Mouse (Mus musculus): Measurements from ENCODE around the gene Frem2. TPM values are rescaled to one million over a fixed set of nuclear protein-coding genes. Genes with fewer than 3 reads are reported as not detected.
A peak's percentile ranks its signal among the peaks of the same experiment; 100 is the strongest.

The Frem2 gene
- polyA plus RNA-seq, 1 experiment from 2014 or later: 20.4 TPM

DNA sequence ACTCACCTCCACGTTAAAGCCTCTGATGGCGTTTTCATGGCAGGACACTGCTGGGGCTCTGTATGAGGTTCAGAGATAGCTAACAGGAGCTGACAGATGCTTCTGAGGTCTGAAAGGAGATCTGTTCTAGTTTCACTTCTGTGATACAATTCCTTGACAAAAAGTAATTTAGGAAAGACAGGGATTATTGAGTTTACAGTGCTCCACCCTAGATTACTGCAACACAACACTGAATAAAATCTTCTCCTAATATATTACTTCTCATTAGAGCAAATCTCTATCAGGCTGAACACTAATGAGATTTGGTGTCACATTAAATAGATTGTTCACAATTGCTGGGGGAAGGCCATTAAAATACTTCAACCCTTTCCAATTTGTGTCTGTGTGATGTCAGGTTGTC, 23.7 kb upstream of the Frem2 start:
- ATAC-seq (ENCODE audit: insufficient read depth): no peak
- DNase-seq: no peak
- Histone ChIP-seq H3K27ac (ENCODE audit: low read depth) (no peak overlapping the region), H3K4me1 (ENCODE audit: insufficient read depth) (0 out of 2 replicates have a peak, but pooled peaks cover 4% of the 10 kb centered on the region), H3K4me3 (ENCODE audit: low read depth, low read length) (no peak overlapping the region), H3K4me2 (no peak overlapping the region), H3K9ac (no peak overlapping the region), H3K36me3 (ENCODE audit: insufficient read depth) (no peaks in the 10 kb centered on the region), H3K27me3 (ENCODE audit: insufficient read depth, low read length) (no peaks in the 10 kb centered on the region), H3K9me3 (ENCODE audit: low read depth, low read length) (no peaks in the 10 kb centered on the region)
- TF ChIP-seq CTCF (IDR thresholded peaks at IDR 0.05; ENCODE audit: low read depth): no peak
- 39% methylated on average over 2 of the region's 2 CpGs for WGBS

DNA sequence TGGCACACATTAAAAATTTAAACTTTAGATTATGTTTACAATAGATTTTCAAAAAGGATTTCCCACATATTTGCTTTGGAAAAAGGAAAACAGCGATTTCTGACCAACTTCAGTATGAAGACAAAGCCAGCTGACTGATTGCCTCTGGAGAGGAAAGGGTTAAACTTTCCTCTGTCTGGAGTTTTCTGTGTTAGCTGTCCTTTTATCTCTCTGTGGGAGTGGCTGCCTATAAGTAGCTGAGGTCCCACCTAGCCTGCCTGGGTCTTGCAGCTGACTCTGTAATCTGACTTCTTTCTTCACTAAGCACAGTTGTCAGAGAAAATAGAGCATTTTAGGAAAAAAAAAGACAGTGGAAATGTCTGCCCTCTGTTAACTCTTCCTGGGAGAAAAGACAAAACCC, 17.1 kb upstream of the Frem2 start:
- no peak overlapping the region for H3K4me3 ChIP-seq (ENCODE audit: low read depth, low read length)
- no peaks in the 10 kb centered on the region for H3K9me3 ChIP-seq (ENCODE audit: low read depth, low read length)
- no peaks in the 10 kb centered on the region for H3K36me3 ChIP-seq (ENCODE audit: insufficient read depth)
- H3K27me3 ChIP-seq (ENCODE audit: insufficient read depth, low read length): no peaks in the 10 kb centered on the region
- H3K4me2 ChIP-seq: no peak overlapping the region
- H3K9ac ChIP-seq: no peak overlapping the region
- H3K27ac ChIP-seq (ENCODE audit: low read depth): no peak overlapping the region
- peak; percentile 71 for DNase-seq
- 2% methylated on average over 1 of the region's 1 CpGs for WGBS
- peak; percentile 85 for ATAC-seq (ENCODE audit: insufficient read depth)
- no peak for TF ChIP-seq CTCF (IDR thresholded peaks at IDR 0.05; ENCODE audit: low read depth)
- H3K4me1 ChIP-seq (ENCODE audit: insufficient read depth): no peaks in the 10 kb centered on the region

GRCm38 (mm10) chr3:53669736-53670135, 12.6 kb upstream of the Frem2 start:
- Histone ChIP-seq H3K36me3 (ENCODE audit: insufficient read depth) (no peaks in the 10 kb centered on the region), H3K4me3 (ENCODE audit: low read depth, low read length) (no peak overlapping the region), H3K4me1 (ENCODE audit: insufficient read depth) (no peaks in the 10 kb centered on the region), H3K27me3 (ENCODE audit: insufficient read depth, low read length) (no peaks in the 10 kb centered on the region), H3K9me3 (ENCODE audit: low read depth, low read length) (no peaks in the 10 kb centered on the region), H3K9ac (no peak overlapping the region), H3K4me2 (no peak overlapping the region), H3K27ac (ENCODE audit: low read depth) (no peak overlapping the region)
- ATAC-seq (ENCODE audit: insufficient read depth) (no peak), DNase-seq (no peak)
- no peak for TF ChIP-seq CTCF (IDR thresholded peaks at IDR 0.05; ENCODE audit: low read depth)
- 74% methylated on average over 2 of the region's 2 CpGs for WGBS

DNA sequence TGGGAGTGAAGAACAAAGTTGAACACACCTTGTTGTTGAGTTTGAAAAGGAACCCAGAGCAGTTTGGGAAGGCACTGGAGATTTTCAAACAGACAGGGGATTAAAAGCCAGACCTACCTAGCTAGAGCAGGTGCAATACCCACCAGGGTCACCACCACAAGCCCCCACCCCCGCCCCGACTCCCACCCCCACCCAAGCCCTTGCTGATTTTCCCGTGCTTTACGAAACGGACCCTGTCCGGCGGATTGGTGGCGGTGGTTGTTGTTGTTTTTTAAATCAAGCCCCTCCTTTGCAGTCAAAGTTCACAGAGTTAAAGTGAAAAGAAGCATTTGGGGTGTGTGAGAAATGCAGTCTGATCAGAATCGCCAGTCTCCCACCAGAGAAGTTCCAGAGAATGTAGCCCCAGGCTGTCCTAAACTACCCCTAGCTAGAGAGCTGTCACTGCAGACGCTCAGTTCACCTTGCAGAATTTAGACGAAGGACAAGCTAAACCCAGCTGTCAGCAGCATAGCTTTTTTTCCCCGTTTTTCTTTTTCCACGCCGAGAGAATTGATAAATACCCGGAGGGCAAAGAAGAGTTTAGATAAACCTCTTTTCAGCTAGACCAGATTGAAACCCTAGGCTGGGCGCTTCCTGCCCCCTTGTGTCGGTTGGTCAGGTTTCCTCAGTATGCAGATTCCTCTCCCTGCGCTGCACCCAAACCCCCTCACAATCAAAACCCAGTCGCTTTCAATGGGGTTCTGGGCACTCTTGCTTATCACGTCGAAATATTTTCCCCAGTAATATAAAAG, 784 bp upstream of the Frem2 start:
- ATAC-seq (ENCODE audit: insufficient read depth) (no peak), DNase-seq (peak; percentile 77)
- peak overlapping the region; percentile 83 for H3K4me2 ChIP-seq
- WGBS: 0% methylated on average over 21 of the region's 21 CpGs
- peak overlapping the region; percentile 6 for H3K9ac ChIP-seq
- H3K27me3 ChIP-seq (ENCODE audit: insufficient read depth, low read length): peaks cover 18% of the 10 kb centered on the region; the same call in 1 of the 2 replicates
- H3K4me1 ChIP-seq (ENCODE audit: insufficient read depth): 0 out of 2 replicates have a peak, but pooled peaks cover 3% of the 10 kb centered on the region
- H3K9me3 ChIP-seq (ENCODE audit: low read depth, low read length): peaks cover 19% of the 10 kb centered on the region; the same call in 1 of the 2 replicates
- peak overlapping the region; percentile 56 for H3K4me3 ChIP-seq (ENCODE audit: low read depth, low read length)
- peak; percentile 67 for TF ChIP-seq CTCF (IDR thresholded peaks at IDR 0.05; ENCODE audit: low read depth)
- peaks cover 21% of the 10 kb centered on the region for H3K36me3 ChIP-seq (ENCODE audit: insufficient read depth)
- H3K27ac ChIP-seq (ENCODE audit: low read depth): 0 out of 2 replicates have a peak overlapping the region, but pooled peaks have one; percentile 30

- Histone ChIP-seq H3K4me2 (peak overlapping the region; percentile 83), H3K27ac (ENCODE audit: low read depth) (peak overlapping the region; percentile 79), H3K4me3 (ENCODE audit: low read depth, low read length) (peak overlapping the region; percentile 56), H3K36me3 (ENCODE audit: insufficient read depth) (peaks cover 26% of the 10 kb centered on the region), H3K27me3 (ENCODE audit: insufficient read depth, low read length) (peaks cover 18% of the 10 kb centered on the region; the same call in 1 of the 2 replicates), H3K9ac (peak overlapping the region; percentile 23), H3K4me1 (ENCODE audit: insufficient read depth) (0 out of 2 replicates have a peak, but pooled peaks cover 3% of the 10 kb centered on the region), H3K9me3 (ENCODE audit: low read depth, low read length) (peaks cover 23% of the 10 kb centered on the region; the same call in 1 of the 2 replicates)
- ATAC-seq (ENCODE audit: insufficient read depth): 0 out of 2 replicates have a peak, but pooled peaks have one; percentile 5
- peak; percentile 13 for DNase-seq
- 0 out of 2 replicates have a peak, but pooled peaks have one; percentile 3 for TF ChIP-seq CTCF (IDR thresholded peaks at IDR 0.05; ENCODE audit: low read depth)
- 1% methylated on average over 42 of the region's 42 CpGs for WGBS
Observed at GRCm38 (mm10) chr3:53656328-53656877, 752 bp downstream of the Frem2 start.

GRCm38 (mm10) chr3:53655343-53655742, 1.8 kb downstream of the Frem2 start:
- Histone ChIP-seq H3K4me1 (ENCODE audit: insufficient read depth) (0 out of 2 replicates have a peak, but pooled peaks cover 3% of the 10 kb centered on the region), H3K4me3 (ENCODE audit: low read depth, low read length) (peak overlapping the region; percentile 56; the same call in 1 of the 2 replicates), H3K36me3 (ENCODE audit: insufficient read depth) (peaks cover 26% of the 10 kb centered on the region), H3K9ac (no peak overlapping the region), H3K9me3 (ENCODE audit: low read depth, low read length) (peaks cover 23% of the 10 kb centered on the region; the same call in 1 of the 2 replicates), H3K27ac (ENCODE audit: low read depth) (no peak overlapping the region), H3K4me2 (peak overlapping the region; percentile 83), H3K27me3 (ENCODE audit: insufficient read depth, low read length) (peaks cover 18% of the 10 kb centered on the region; the same call in 1 of the 2 replicates)
- DNase-seq (no peak), ATAC-seq (ENCODE audit: insufficient read depth) (no peak)
- TF ChIP-seq CTCF (IDR thresholded peaks at IDR 0.05; ENCODE audit: low read depth): no peak
- WGBS: 81% methylated on average over 13 of the region's 13 CpGs
